Mouse (Mus musculus) heart, embryonic 14.5 days (tissue): ENCODE results near the gene Zfp691. TPM values are rescaled to one million over a fixed set of nuclear protein-coding genes. Genes with fewer than 3 reads are reported as not detected.
A peak's percentile ranks its signal among the peaks of the same experiment; 100 is the strongest.

Experiments used
- ATAC-seq: fragments of 200-750 bp; cut with Nextera tagmentation; 2 replicates; pipeline ENCODE4 v1.8.0; 2017; ENCODE audit warnings: low read depth, moderate TSS enrichment; ENCODE audit not compliant: insufficient number of reproducible peaks, insufficient read depth, low FRiP score
- H3K27ac ChIP-seq, 2 experiments: fragments of 200-500 bp in 1 of 2; fragments of 300-500 bp in 1 of 2; sonication (generic) in 1 of 2; replicated peaks in 1 of 2; 2 replicates each; pipeline ENCODE4 v1.5.1; 2012 to 2014; ENCODE audit warnings: low read depth in 2 of 2, low read length in 2 of 2, control low read depth in 1 of 2, mild to moderate bottlenecking in 1 of 2, mixed read lengths in 1 of 2; ENCODE audit not compliant: control insufficient read depth in 1 of 2, insufficient read depth in 1 of 2
- H3K27me3 ChIP-seq: fragments of 300-500 bp; sonication (generic); 2 replicates; pipeline ENCODE4 v1.6.1; 2014; ENCODE audit warnings: mild to moderate bottlenecking, low read length, control low read depth; ENCODE audit not compliant: control insufficient read depth, insufficient read depth
- H3K36me3 ChIP-seq: fragments of 300-500 bp; sonication (generic); 2 replicates; pipeline ENCODE4 v1.6.1; 2014; ENCODE audit warnings: mild to moderate bottlenecking, control low read depth, low read length, mixed read lengths; ENCODE audit not compliant: control insufficient read depth, insufficient read depth
- H3K4me1 ChIP-seq, 2 experiments: fragments of 200-500 bp in 1 of 2; fragments of 300-500 bp in 1 of 2; sonication (generic) in 1 of 2; 2 replicates each; pipeline ENCODE4 v1.6.1; 2012 to 2014; ENCODE audit warnings: low read length in 2 of 2, control low read depth in 1 of 2, mixed read lengths in 1 of 2; ENCODE audit not compliant: control insufficient read depth in 2 of 2, insufficient read depth in 2 of 2
- H3K4me2 ChIP-seq: fragments of 300-500 bp; sonication (generic); 2 replicates; pipeline ENCODE4 v1.6.1; 2014; ENCODE audit warnings: mild to moderate bottlenecking, low read length
- H3K4me3 ChIP-seq, 2 experiments: fragments of 200-500 bp in 1 of 2; fragments of 300-500 bp in 1 of 2; sonication (generic) in 1 of 2; 2 replicates each; pipeline ENCODE4 v1.5.1; 2012 to 2014; ENCODE audit warnings: low read length in 2 of 2, mild to moderate bottlenecking in 2 of 2, control low read depth in 1 of 2, low read depth in 1 of 2, moderate library complexity in 1 of 2; ENCODE audit not compliant: control insufficient read depth in 1 of 2, insufficient read depth in 1 of 2
- H3K9ac ChIP-seq: fragments of 300-500 bp; sonication (generic); 2 replicates; pipeline ENCODE4 v1.6.1; 2014; ENCODE audit warnings: mild to moderate bottlenecking, low read length
- H3K9me3 ChIP-seq: fragments of 300-500 bp; sonication (generic); 2 replicates; pipeline ENCODE4 v1.6.1; 2016; ENCODE audit warnings: low read length, control low read depth; ENCODE audit not compliant: control insufficient read depth
- WGBS: fragments of 180-500 bp; shearing (Covaris S2); extraction: QIAGEN DNeasy Blood & Tissue Kit; methylation state at CpG from one replicate; pipeline ENCODE4 v1.1.7; 2014; 5-methylcytosine and 5-hydroxymethylcytosine counted together
- microRNA counts: library from miRNA; unstranded; fragments of <30 nt; microRNA quantifications from one replicate; lab custom pipeline; 2016
- microRNA-seq: library from miRNA; unstranded; fragments of <30 nt; microRNA quantifications from one replicate; pipeline ENCODE4, GENCODE M21; 2016
- polyA plus RNA-seq: library from polyadenylated mRNA; unstranded; fragments of >200 nt; fragmentation: Nextera tagmentation; extraction: Ambion mirVana; gene quantifications from 2 replicates; pipeline ENCODE4 v1.2.1, GENCODE M21; 2014

Gene Zfp691
- polyA plus RNA-seq, 1 experiment from 2014 or later, result 12.0 TPM

- peak overlapping the region; percentile 4 to 15; a peak in 2 of 4 replicates for H3K27ac ChIP-seq
- 51% methylated on average over 9 of the region's 9 CpGs for WGBS
- H3K4me1 ChIP-seq, result peaks cover 59 to 81% of the 10 kb centered on the region in 2 experiments
- no peak overlapping the region for H3K4me3 ChIP-seq
- ATAC-seq, result no peak; the same call in 1 of the 2 replicates
- no peak overlapping the region for H3K4me2 ChIP-seq
- peaks cover 86% of the 10 kb centered on the region for H3K36me3 ChIP-seq
- H3K9ac ChIP-seq, result peak overlapping the region; percentile 0; the same call in 1 of the 2 replicates
- no peaks in the 10 kb centered on the region for H3K27me3 ChIP-seq
- H3K9me3 ChIP-seq, result no peaks in the 10 kb centered on the region
These were observed 48.3 kb downstream of the Zfp691 start for GRCm38 (mm10) chr4:119125577-119126270.

DNA sequence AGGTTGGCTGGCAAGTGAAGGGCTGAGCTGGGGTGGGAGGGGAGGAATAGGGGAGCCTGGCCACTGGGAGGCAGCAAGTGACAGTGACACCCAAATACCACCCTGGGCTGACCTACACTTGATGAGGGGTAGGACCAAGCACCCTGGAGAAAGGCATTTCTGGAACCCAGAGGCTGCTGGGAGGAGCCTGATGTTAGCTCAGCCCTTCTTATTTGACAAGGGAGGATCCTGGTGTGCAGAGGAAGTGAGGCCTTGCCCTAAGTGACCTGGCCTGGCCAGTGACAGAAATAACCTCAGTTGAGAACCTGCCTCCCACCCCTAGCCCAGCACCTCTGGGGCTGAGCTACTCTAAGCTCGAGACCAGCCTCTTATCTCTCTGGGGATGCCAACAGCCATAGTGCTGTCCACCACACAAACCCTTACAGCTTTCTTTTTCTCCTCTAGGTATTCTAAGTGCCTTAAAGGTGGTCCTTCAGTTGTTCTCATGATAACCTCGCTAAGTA lies 49.2 kb downstream of the Zfp691 start:
- Histone ChIP-seq H3K9me3 (no peaks in the 10 kb centered on the region), H3K36me3 (peaks cover 86% of the 10 kb centered on the region), H3K4me1 (peaks cover 65 to 90% of the 10 kb centered on the region in 2 experiments)

GRCm38 (mm10) chr4:119121249-119121648 lies 52.7 kb downstream of the Zfp691 start:
- 0 out of 2 replicates have a peak, but pooled peaks have one; percentile 10 for ATAC-seq
- no peak overlapping the region for H3K4me3 ChIP-seq
- H3K4me1 ChIP-seq, result peaks cover 76 to 93% of the 10 kb centered on the region in 2 experiments
- H3K9ac ChIP-seq, result 0 out of 2 replicates have a peak overlapping the region, but pooled peaks have one; percentile 21
- H3K27ac ChIP-seq, result peak overlapping the region in 1 of 2 experiments; percentile 54; a peak in 2 of 4 replicates
- H3K9me3 ChIP-seq, result no peaks in the 10 kb centered on the region
- H3K4me2 ChIP-seq, result no peak overlapping the region
- 16% methylated on average over 4 of the region's 4 CpGs for WGBS
- H3K36me3 ChIP-seq, result peaks cover 68% of the 10 kb centered on the region
- no peaks in the 10 kb centered on the region for H3K27me3 ChIP-seq

More for the DNA sequence above, 49.2 kb downstream of the Zfp691 start:
- peak overlapping the region; percentile 15 to 23; a peak in 3 of 4 replicates for H3K27ac ChIP-seq
- no peak overlapping the region for H3K4me3 ChIP-seq
- H3K27me3 ChIP-seq, result no peaks in the 10 kb centered on the region
- peak overlapping the region; percentile 11 for H3K9ac ChIP-seq
- H3K4me2 ChIP-seq, result no peak overlapping the region
- ATAC-seq, result no peak
- WGBS, result 32% methylated on average over 2 of the region's 2 CpGs

GRCm38 (mm10) chr4:119120095-119120494 lies 53.9 kb downstream of the Zfp691 start:
- no peaks in the 10 kb centered on the region for H3K27me3 ChIP-seq
- H3K4me2 ChIP-seq, result no peak overlapping the region
- peak overlapping the region in 1 of 2 experiments; percentile 97; a peak in 2 of 4 replicates for H3K27ac ChIP-seq
- peaks cover 58% of the 10 kb centered on the region for H3K36me3 ChIP-seq
- peaks cover 72 to 96% of the 10 kb centered on the region in 2 experiments for H3K4me1 ChIP-seq
- H3K9ac ChIP-seq, result no peak overlapping the region
- H3K9me3 ChIP-seq, result no peaks in the 10 kb centered on the region
- ATAC-seq, result no peak
- 66% methylated on average over 6 of the region's 6 CpGs for WGBS
- H3K4me3 ChIP-seq, result no peak overlapping the region

MicroRNAs encoded within 50 kb of the gene (microRNA counts, 519-probe panel; counts per million panel counts)
- 322 counts per million, percentile 70 among the panel's probes with 10 or more counts for microRNA mmu-miR-1957 (lab: Ali Mortazavi, UCI)

Small RNA genes within 50 kb of the gene (microRNA-seq; reads per million reads assigned to microRNA genes)
- not detected for gene Mir1957a

Other genes starting within 250 kb of the Zfp691 start
- 0.07 TPM in 1 of 2 replicates, not detected in the other for gene Olfr1328, start 235.6 kb downstream of the Zfp691 start, polyA plus RNA-seq
- gene Lao1, start 212.6 kb downstream of the Zfp691 start, polyA plus RNA-seq, result not detected in 2 replicates
- gene Slc2a1, start 65.5 kb downstream of the Zfp691 start, polyA plus RNA-seq, result 159 and 166 TPM in 2 replicates
- 0.88 and 1.2 TPM in 2 replicates for gene Ermap, start 15.8 kb upstream of the Zfp691 start, polyA plus RNA-seq
- 140 and 141 TPM in 2 replicates for gene Svbp, start 21.1 kb upstream of the Zfp691 start, polyA plus RNA-seq
- gene Tmem269, start 44.0 kb upstream of the Zfp691 start, polyA plus RNA-seq, result 0.19 TPM in 1 of 2 replicates, not detected in the other
- 24.8 and 25.1 TPM in 2 replicates for gene AU022252, start 58.5 kb upstream of the Zfp691 start, polyA plus RNA-seq
- gene P3h1, start 58.7 kb upstream of the Zfp691 start, polyA plus RNA-seq, result 40.9 and 42.0 TPM in 2 replicates
- not detected in 2 replicates for gene Cldn19, start 81.2 kb upstream of the Zfp691 start, polyA plus RNA-seq
- 785 and 813 TPM in 2 replicates for gene Ybx1, start 120.4 kb upstream of the Zfp691 start, polyA plus RNA-seq
- 45.2 and 52.6 TPM in 2 replicates for gene Ppih, start 146.4 kb upstream of the Zfp691 start, polyA plus RNA-seq
- 4.0 and 4.6 TPM in 2 replicates for gene Ccdc30, start 241.3 kb upstream of the Zfp691 start, polyA plus RNA-seq
- 31.5 and 35.7 TPM in 2 replicates for gene Ppcs, start 248.2 kb upstream of the Zfp691 start, polyA plus RNA-seq
- 0.31 and 0.45 TPM in 2 replicates for gene Zmynd12, start 248.6 kb upstream of the Zfp691 start, polyA plus RNA-seq